Mouse (Mus musculus) limb, embryonic 14.5 days (tissue): ENCODE measurements at regions not wholly inside any gene's neighbourhood (a gene's known extent, or its start where the extent isn't known, plus 50 kb on each side); places are given as distances from the start of the nearest gene placed in this dataset.

Source experiments
- ATAC-seq: fragments of 200-750 bp; cut with Nextera tagmentation; 2 replicates; pipeline ENCODE4 v1.8.0; 2017; ENCODE audit warnings: low read depth, moderate number of reproducible peaks, moderate TSS enrichment; ENCODE audit not compliant: low FRiP score
- DNase-seq: peaks from one replicate; pipeline ENCODE4 v3.0.0-alpha.2; 2015; ENCODE audit warnings: low spot score
- H3K27ac ChIP-seq: fragments of 300-500 bp; sonication (generic); replicated peaks from 2 replicates; pipeline ENCODE4 v1.5.1; 2014; ENCODE audit warnings: low read depth, mild to moderate bottlenecking, low read length, moderate library complexity, mixed read lengths
- H3K27me3 ChIP-seq: fragments of 300-500 bp; sonication (generic); 2 replicates; pipeline ENCODE4 v1.6.1; 2014; ENCODE audit warnings: low read length, mixed read lengths; ENCODE audit not compliant: control insufficient read depth, insufficient read depth
- H3K36me3 ChIP-seq: fragments of 300-500 bp; sonication (generic); 2 replicates; pipeline ENCODE4 v1.6.1; 2014; ENCODE audit warnings: mild to moderate bottlenecking, low read length, moderate library complexity, mixed read lengths; ENCODE audit not compliant: control insufficient read depth, insufficient read depth
- H3K4me1 ChIP-seq: fragments of 300-500 bp; sonication (generic); 2 replicates; pipeline ENCODE4 v1.6.1; 2014; ENCODE audit warnings: antibody characterized with exemption, low read length, mixed read lengths; ENCODE audit not compliant: control insufficient read depth, insufficient read depth
- H3K4me2 ChIP-seq: fragments of 300-500 bp; sonication (generic); replicated peaks from 2 replicates; pipeline ENCODE4 v1.6.1; 2014; ENCODE audit warnings: low read depth, mild to moderate bottlenecking, low read length, moderate library complexity; ENCODE audit not compliant: severe bottlenecking
- H3K4me3 ChIP-seq: fragments of 300-500 bp; sonication (generic); replicated peaks from 2 replicates; pipeline ENCODE4 v1.5.1; 2014; ENCODE audit warnings: low read length
- H3K9ac ChIP-seq: fragments of 300-500 bp; sonication (generic); 2 replicates; pipeline ENCODE4 v1.6.1; 2014; ENCODE audit warnings: mild to moderate bottlenecking, low read depth, low read length, moderate library complexity; ENCODE audit not compliant: severe bottlenecking
- H3K9me3 ChIP-seq: fragments of 300-500 bp; sonication (generic); 2 replicates; pipeline ENCODE4 v1.6.1; 2016; ENCODE audit warnings: low read length; ENCODE audit not compliant: control insufficient read depth
- POLR2A ChIP-seq: fragments of 200-500 bp; IDR thresholded peaks from 2 replicates; pipeline ENCODE4 v1.8.0; 2012; ENCODE audit warnings: inconsistent platforms, mild to moderate bottlenecking, moderate library complexity, borderline replicate concordance; ENCODE audit not compliant: insufficient read depth, insufficient read length; ENCODE audit errors: extremely low read depth
- WGBS: fragments of 180-500 bp; shearing (Covaris S2); extraction: QIAGEN DNeasy Blood & Tissue Kit; methylation state at CpG from one replicate; pipeline ENCODE4 v1.1.7; 2014; 5-methylcytosine and 5-hydroxymethylcytosine counted together

DNA sequence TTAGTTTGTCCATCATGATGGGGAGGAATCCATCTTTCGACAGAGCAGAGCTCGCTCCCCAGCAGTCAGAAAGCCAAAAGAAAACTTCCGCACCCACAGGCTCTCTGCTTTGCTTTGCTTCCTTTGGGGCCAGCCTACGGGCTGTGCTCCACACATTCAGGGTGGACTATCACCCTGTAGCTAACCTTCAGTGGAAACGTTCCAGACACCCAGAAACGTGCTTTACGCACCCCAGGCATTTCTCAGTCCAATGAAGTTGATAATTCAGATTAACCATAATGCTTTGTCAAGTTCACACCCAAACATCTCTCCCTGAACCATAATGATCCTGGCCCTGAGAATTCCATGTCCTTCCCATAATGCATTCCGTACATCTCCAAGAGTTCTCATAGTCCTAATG lies 743.8 kb downstream of the 4930447A16Rik start:
- Histone ChIP-seq H3K27me3 (no peaks in the 10 kb centered on the region), H3K27ac (no peak overlapping the region), H3K4me2 (no peak overlapping the region), H3K9me3 (no peaks in the 10 kb centered on the region), H3K4me3 (no peak overlapping the region), H3K9ac (no peak overlapping the region), H3K36me3 (no peaks in the 10 kb centered on the region), H3K4me1 (peaks cover 3% of the 10 kb centered on the region; the same call in 1 of the 2 replicates)
- WGBS = 57% methylated on average over 8 of the region's 8 CpGs
- DNase-seq (no peak), ATAC-seq (no peak)
- no peak for TF ChIP-seq POLR2A
